24 mouse cellular contexts compared by ENCODE assay signal in the genomic region with DNA sequence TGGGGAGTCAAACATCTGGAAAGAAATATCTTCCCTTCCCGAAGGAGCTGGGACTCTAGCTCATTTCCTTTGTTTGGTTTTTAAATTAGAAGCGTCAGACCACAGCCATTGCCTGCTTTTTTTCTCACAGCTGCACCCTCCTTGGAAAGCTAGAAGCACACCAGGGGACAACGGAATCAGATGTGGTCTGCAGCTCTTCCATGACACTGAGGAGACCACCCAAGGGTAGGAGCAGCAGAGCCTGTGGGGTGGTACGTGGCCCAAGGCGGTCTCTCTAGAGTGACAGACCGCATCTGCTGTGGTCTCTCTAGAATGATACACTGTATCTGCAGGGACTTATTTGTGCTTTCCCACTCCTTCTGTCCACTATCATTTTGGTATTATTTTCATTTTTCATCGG. TPM values are rescaled to one million over a fixed set of nuclear protein-coding genes. Genes with fewer than 3 reads are reported as not detected.
DNase-seq lines count a peak whose midpoint lies in the region; ATAC-seq and TF ChIP-seq lines count a peak whose summit lies in the region.
"Had no signal": no experiment of that assay in that cellular context is flagged by ENCODE, and none has a peak within 500 bp of the region (broad histone marks: within the 10 kb centered on the region; RNA-seq: fewer than 3 reads in every experiment).

No protein-coding gene starts in this region.

- no peak for TF ChIP-seq POLR2A in limb, embryonic 14.5 days (IDR thresholded peaks at IDR 0.05; ENCODE audit: borderline replicate concordance, extremely low read depth, insufficient read depth, insufficient read length)

- H3K27ac ChIP-seq in kidney, embryonic 16.5 days (ENCODE audit: low read length), result no peak overlapping the region
- no peak overlapping the region for H3K27ac ChIP-seq in midbrain, embryonic 11.5 days (ENCODE audit: low read depth, low read length)
- no peak overlapping the region for H3K27ac ChIP-seq in midbrain, postnatal 0 days (ENCODE audit: low read depth, low read length)
- no peak overlapping the region for H3K27ac ChIP-seq in limb, embryonic 14.5 days (replicated peaks; ENCODE audit: low read depth, low read length)
- H3K27ac ChIP-seq: heart, embryonic 13.5 days; hindbrain, postnatal 0 days; macrophage; midbrain, embryonic 12.5 days had no signal

- DNase-seq in kidney, adult 18-20 months, result no peak
- peak; percentile 33 for DNase-seq in midbrain, embryonic 11.5 days (ENCODE audit: low spot score, missing footprints)
- DNase-seq in midbrain, postnatal 0 days (ENCODE audit: low spot score), result no peak
- DNase-seq in limb, embryonic 14.5 days (ENCODE audit: low spot score), result no peak
- no peak for DNase-seq in layer of hippocampus, postnatal 10 days (ENCODE audit: low spot score in 2 of 2)
- DNase-seq in cerebellum, postnatal 4 days (ENCODE audit: low spot score in 2 of 2), result no peak
- DNase-seq: B cell, adult 2 months; cerebellum, adult 11 months; cerebellum, adult 9-11 months; gastrocnemius, postnatal 10 days; heart, adult 18-20 months; heart, postnatal 14 days; liver, postnatal 0 days; thymus, postnatal 36 days had no signal

- H3K9ac ChIP-seq in kidney, embryonic 16.5 days (replicated peaks; ENCODE audit: low read length), result no peak overlapping the region
- H3K9ac ChIP-seq in midbrain, embryonic 11.5 days (ENCODE audit: low read length), result no peak overlapping the region
- H3K9ac ChIP-seq in midbrain, postnatal 0 days (replicated peaks; ENCODE audit: low read length, poor library complexity, severe bottlenecking), result no peak overlapping the region
- no peak overlapping the region for H3K9ac ChIP-seq in limb, embryonic 14.5 days (ENCODE audit: low read depth, low read length, severe bottlenecking)
- H3K9ac ChIP-seq: heart, embryonic 13.5 days; liver, postnatal 0 days; midbrain, embryonic 12.5 days had no signal

- no peak overlapping the region for H3K4me3 ChIP-seq in kidney, embryonic 16.5 days (ENCODE audit: low read length)
- H3K4me3 ChIP-seq in midbrain, embryonic 11.5 days (ENCODE audit: low read depth, low read length), result no peak overlapping the region
- no peak overlapping the region for H3K4me3 ChIP-seq in midbrain, postnatal 0 days (ENCODE audit: low read depth, low read length)
- H3K4me3 ChIP-seq in limb, embryonic 14.5 days (replicated peaks; ENCODE audit: low read length), result no peak overlapping the region
- H3K4me3 ChIP-seq: heart, embryonic 13.5 days; midbrain, embryonic 12.5 days had no signal

- no peak overlapping the region for H3K4me2 ChIP-seq in kidney, embryonic 16.5 days (replicated peaks; ENCODE audit: low read depth, low read length)
- H3K4me2 ChIP-seq in midbrain, embryonic 11.5 days, result no peak overlapping the region
- no peak overlapping the region for H3K4me2 ChIP-seq in midbrain, postnatal 0 days (ENCODE audit: low read depth, low read length, poor library complexity, severe bottlenecking)
- H3K4me2 ChIP-seq in limb, embryonic 14.5 days (replicated peaks; ENCODE audit: low read depth, low read length, severe bottlenecking), result no peak overlapping the region
- H3K4me2 ChIP-seq: heart, embryonic 13.5 days; liver, embryonic 11.5 days; midbrain, embryonic 12.5 days had no signal

- ATAC-seq in kidney, embryonic 16.5 days (ENCODE audit: low FRiP score, low TSS enrichment), result 0 out of 2 replicates have a peak, but pooled peaks have one; percentile 25
- no peak for ATAC-seq in midbrain, embryonic 11.5 days (ENCODE audit: low FRiP score)
- ATAC-seq in midbrain, postnatal 0 days (ENCODE audit: low FRiP score), result no peak
- peak; percentile 41 for ATAC-seq in limb, embryonic 14.5 days (ENCODE audit: low FRiP score, low read depth)
- ATAC-seq: forebrain, embryonic 16.5 days; hindbrain, postnatal 0 days; liver, postnatal 0 days; Patski had no signal

- no peak for TF ChIP-seq CTCF in midbrain, postnatal 0 days (IDR thresholded peaks at IDR 0.05)

- WGBS in kidney, embryonic 16.5 days, result 39% methylated on average over 7 of the region's 7 CpGs
- 67% methylated on average over 7 of the region's 7 CpGs for WGBS in midbrain, embryonic 11.5 days
- WGBS in midbrain, postnatal 0 days, result 64% methylated on average over 7 of the region's 7 CpGs
- 51% methylated on average over 7 of the region's 7 CpGs for WGBS in limb, embryonic 14.5 days

- H3K36me3 ChIP-seq in kidney, embryonic 16.5 days (ENCODE audit: insufficient read depth, low read length), result no peaks in the 10 kb centered on the region
- no peaks in the 10 kb centered on the region for H3K36me3 ChIP-seq in midbrain, embryonic 11.5 days (ENCODE audit: control insufficient read depth, insufficient read depth, low read length)
- no peaks in the 10 kb centered on the region for H3K36me3 ChIP-seq in midbrain, postnatal 0 days (ENCODE audit: insufficient read depth, low read length)
- no peaks in the 10 kb centered on the region for H3K36me3 ChIP-seq in limb, embryonic 14.5 days (ENCODE audit: control insufficient read depth, insufficient read depth, low read length)
- H3K36me3 ChIP-seq: G1E; heart, embryonic 13.5 days; midbrain, embryonic 12.5 days had no signal

- H3K27me3 ChIP-seq in kidney, embryonic 16.5 days (ENCODE audit: insufficient read depth, low read length), result no peaks in the 10 kb centered on the region
- no peaks in the 10 kb centered on the region for H3K27me3 ChIP-seq in midbrain, embryonic 11.5 days (ENCODE audit: control insufficient read depth, insufficient read depth, low read length)
- H3K27me3 ChIP-seq in midbrain, postnatal 0 days (ENCODE audit: insufficient read depth, low read length), result no peaks in the 10 kb centered on the region
- H3K27me3 ChIP-seq in limb, embryonic 14.5 days (ENCODE audit: control insufficient read depth, insufficient read depth, low read length), result no peaks in the 10 kb centered on the region
- H3K27me3 ChIP-seq: CH12.LX; heart, embryonic 13.5 days; midbrain, embryonic 12.5 days had no signal

- peaks cover 4% of the 10 kb centered on the region; the same call in 1 of the 2 replicates for H3K4me1 ChIP-seq in kidney, embryonic 16.5 days (ENCODE audit: insufficient read depth, low read length)
- no peaks in the 10 kb centered on the region for H3K4me1 ChIP-seq in midbrain, embryonic 11.5 days (ENCODE audit: control insufficient read depth, insufficient read depth, low read length)
- no peaks in the 10 kb centered on the region for H3K4me1 ChIP-seq in midbrain, postnatal 0 days (ENCODE audit: insufficient read depth, low read length)
- H3K4me1 ChIP-seq in limb, embryonic 14.5 days (ENCODE audit: control insufficient read depth, insufficient read depth, low read length), result peaks cover under 1% of the 10 kb centered on the region; the same call in 1 of the 2 replicates

- no peaks in the 10 kb centered on the region for H3K9me3 ChIP-seq in kidney, embryonic 16.5 days (ENCODE audit: low read length)
- H3K9me3 ChIP-seq in midbrain, embryonic 11.5 days (ENCODE audit: control insufficient read depth, low read length), result no peaks in the 10 kb centered on the region
- H3K9me3 ChIP-seq in midbrain, postnatal 0 days (ENCODE audit: low read length), result no peaks in the 10 kb centered on the region
- no peaks in the 10 kb centered on the region for H3K9me3 ChIP-seq in limb, embryonic 14.5 days (ENCODE audit: control insufficient read depth, low read length)
- H3K9me3 ChIP-seq: G1E; heart, embryonic 13.5 days; midbrain, embryonic 12.5 days had no signal

RNA-seq across cellular contexts. Expression of a gene that starts 39.2 kb away (rescaled TPM):
- 1.3 and 1.4 TPM in 2 replicates for polyA plus RNA-seq in kidney, embryonic 16.5 days (2015; fragmentation: Nextera tagmentation; extraction: Ambion mirVana)
- 0.26 and 0.44 TPM in 2 replicates for polyA plus RNA-seq in midbrain, embryonic 11.5 days (2014; fragmentation: Nextera tagmentation; extraction: Ambion mirVana)
- total RNA-seq in midbrain, postnatal 0 days (2014; rRNA removed), result 2.6 and 3.0 TPM in 2 replicates
- polyA plus RNA-seq in midbrain, postnatal 0 days (2015; fragmentation: Nextera tagmentation; extraction: Ambion mirVana), result 0.75 and 1.3 TPM in 2 replicates
- polyA plus RNA-seq in limb, embryonic 14.5 days (2012; rRNA removed), result 1.8 and 2.2 TPM in 2 replicates
- polyA plus RNA-seq in limb, embryonic 14.5 days (2014; fragmentation: Nextera tagmentation; extraction: Ambion mirVana), result 1.6 TPM in 2 replicates
- 1 to 10 TPM; 5.0 to 5.2 TPM for total RNA-seq in layer of hippocampus, postnatal 10 days (2021)
- polyA plus RNA-seq: G1E had no signal

Comparison
In these comparisons a context has a peak if more than half of its experiments do, and no peak if none do; other contexts are left out.
1. ATAC-seq: peak in kidney, embryonic 16.5 days (single experiment) and limb, embryonic 14.5 days (single experiment); none in midbrain, embryonic 11.5 days (single experiment) and midbrain, postnatal 0 days (single experiment).